Mouse (Mus musculus) layer of hippocampus, adult 18-20 months (tissue): ENCODE data around the gene Csrp3. TPM values are rescaled to one million over a fixed set of nuclear protein-coding genes. Genes with fewer than 3 reads are reported as not detected.

Experiments
- total RNA-seq, 2 experiments: library from RNA; stranded (reverse); gene quantifications; 2 replicates each; pipeline ENCODE4 v1.2.3; 2021

The Csrp3 gene
- total RNA-seq, 2 experiments from 2014 or later: not detected

Other genes with a start within 250 kb of the Csrp3 start
- not detected for gene Mrgprb3, start 204.2 kb downstream of the Csrp3 start, total RNA-seq
- 10 to 100 TPM; 20.4 to 23.3 TPM for gene Zdhhc13, start 59.0 kb downstream of the Csrp3 start, total RNA-seq
- under 1 TPM in 1 of 2 experiments, not detected in 1; 0.18 TPM for gene E2f8, start 33.6 kb upstream of the Csrp3 start, total RNA-seq
- gene Nav2, start 60.7 kb upstream of the Csrp3 start, total RNA-seq: 10 to 100 TPM; 66.2 to 73.7 TPM